Mouse (Mus musculus): ENCODE results near the gene Orm3. TPM values are rescaled to one million over a fixed set of nuclear protein-coding genes. Genes with fewer than 3 reads are reported as not detected.
"Not testable (repeated sequence)": the region's sequence is repeated elsewhere in the genome, so short reads cannot be mapped to it uniquely, and the experiment has no call there.

Orm3 gene
- not detected in 2 replicates for polyA plus RNA-seq (2015; fragmentation: Nextera tagmentation; extraction: Ambion mirVana)

- 84% methylated on average over 4 of the region's 4 CpGs for WGBS
- ATAC-seq, result no peak
- no peak within 1 kb of the TSS for H3K27ac ChIP-seq
- 0 out of 2 replicates have a peak, but pooled peaks cover 4% of the 10 kb centered on the region for H3K4me1 ChIP-seq (replicated peaks)
- no peaks in the 10 kb centered on the region for H3K27me3 ChIP-seq
- H3K36me3 ChIP-seq, result no peaks in the 10 kb centered on the region
- no peak within 1 kb of the TSS for H3K4me2 ChIP-seq (replicated peaks)
- no peak within 1 kb of the TSS for H3K4me3 ChIP-seq (replicated peaks)
- no peaks in the 10 kb centered on the region for H3K9me3 ChIP-seq
- H3K9ac ChIP-seq (replicated peaks), result no peak within 1 kb of the TSS
Observed at GRCm38 (mm10) chr4:63355877-63356665, at the start of gene Orm3. TSS of gene Orm3 (plus strand) at chr4:63356162.

GRCm38 (mm10) chr4:63307175-63308062, 48.5 kb upstream of the Orm3 start:
- Histone ChIP-seq H3K4me1 (replicated peaks) (0 out of 2 replicates have a peak, but pooled peaks cover 3% of the 10 kb centered on the region), H3K4me3 (replicated peaks) (no peak overlapping the region), H3K36me3 (no peaks in the 10 kb centered on the region), H3K4me2 (replicated peaks) (no peak overlapping the region), H3K9ac (replicated peaks) (no peak overlapping the region), H3K9me3 (no peaks in the 10 kb centered on the region), H3K27me3 (no peaks in the 10 kb centered on the region), H3K27ac (no peak overlapping the region)
- WGBS, result 35% methylated on average over 21 of the region's 21 CpGs
- ATAC-seq, result peak; percentile 81

GRCm38 (mm10) chr4:63308316-63308715, 47.6 kb upstream of the Orm3 start:
- H3K27me3 ChIP-seq, result no peaks in the 10 kb centered on the region
- H3K4me2 ChIP-seq (replicated peaks), result no peak overlapping the region
- H3K27ac ChIP-seq, result no peak overlapping the region
- H3K36me3 ChIP-seq, result no peaks in the 10 kb centered on the region
- H3K4me1 ChIP-seq (replicated peaks), result 0 out of 2 replicates have a peak, but pooled peaks cover 3% of the 10 kb centered on the region
- WGBS, result 86% methylated on average over 3 of the region's 3 CpGs
- no peak overlapping the region for H3K9ac ChIP-seq (replicated peaks)
- no peak for ATAC-seq
- no peaks in the 10 kb centered on the region for H3K9me3 ChIP-seq
- no peak overlapping the region for H3K4me3 ChIP-seq (replicated peaks)

GRCm38 (mm10) chr4:63310247-63310855, 45.6 kb upstream of the Orm3 start:
- Histone ChIP-seq H3K27ac (no peak overlapping the region), H3K4me3 (replicated peaks) (no peak overlapping the region), H3K36me3 (no peaks in the 10 kb centered on the region), H3K9me3 (no peaks in the 10 kb centered on the region), H3K9ac (replicated peaks) (no peak overlapping the region), H3K4me1 (replicated peaks) (0 out of 2 replicates have a peak, but pooled peaks cover 3% of the 10 kb centered on the region), H3K4me2 (replicated peaks) (no peak overlapping the region), H3K27me3 (no peaks in the 10 kb centered on the region)
- 74% methylated on average over 10 of the region's 10 CpGs for WGBS
- no peak for ATAC-seq

GRCm38 (mm10) chr4:63311426-63311825, 44.5 kb upstream of the Orm3 start:
- ATAC-seq, result no peak
- H3K27ac ChIP-seq, result no peak overlapping the region

GRCm38 (mm10) chr4:63314063-63314462, 41.9 kb upstream of the Orm3 start:
- no peak overlapping the region for H3K4me2 ChIP-seq (replicated peaks)
- H3K27me3 ChIP-seq, result no peaks in the 10 kb centered on the region
- H3K27ac ChIP-seq, result no peak overlapping the region
- ATAC-seq, result no peak
- H3K36me3 ChIP-seq, result no peaks in the 10 kb centered on the region
- no peak overlapping the region for H3K4me3 ChIP-seq (replicated peaks)
- H3K9ac ChIP-seq (replicated peaks), result no peak overlapping the region
- 82% methylated on average over 5 of the region's 5 CpGs for WGBS
- no peaks in the 10 kb centered on the region for H3K9me3 ChIP-seq
- H3K4me1 ChIP-seq (replicated peaks), result no peaks in the 10 kb centered on the region

More at GRCm38 (mm10) chr4:63311426-63311825, 44.5 kb upstream of the Orm3 start:
- Histone ChIP-seq H3K4me2 (replicated peaks) (no peak overlapping the region), H3K9me3 (no peaks in the 10 kb centered on the region), H3K27me3 (no peaks in the 10 kb centered on the region), H3K9ac (replicated peaks) (no peak overlapping the region), H3K36me3 (no peaks in the 10 kb centered on the region), H3K4me1 (replicated peaks) (0 out of 2 replicates have a peak, but pooled peaks cover 3% of the 10 kb centered on the region), H3K4me3 (replicated peaks) (no peak overlapping the region)
- WGBS, result 96% methylated on average over 7 of the region's 7 CpGs

GRCm38 (mm10) chr4:63316076-63316746, 39.8 kb upstream of the Orm3 start:
- H3K4me3 ChIP-seq (replicated peaks), result no peak overlapping the region
- H3K9ac ChIP-seq (replicated peaks), result no peak overlapping the region
- H3K36me3 ChIP-seq, result no peaks in the 10 kb centered on the region
- H3K27ac ChIP-seq, result no peak overlapping the region
- H3K4me1 ChIP-seq (replicated peaks), result no peaks in the 10 kb centered on the region
- H3K4me2 ChIP-seq (replicated peaks), result no peak overlapping the region
- ATAC-seq, result 0 out of 2 replicates have a peak, but pooled peaks have one; percentile 32
- H3K27me3 ChIP-seq, result no peaks in the 10 kb centered on the region
- no peaks in the 10 kb centered on the region for H3K9me3 ChIP-seq
- 69% methylated on average over 9 of the region's 9 CpGs for WGBS

- H3K9me3 ChIP-seq; H3K9ac ChIP-seq (replicated peaks); H3K27ac ChIP-seq; ATAC-seq; H3K36me3 ChIP-seq; H3K4me3 ChIP-seq (replicated peaks); H3K4me2 ChIP-seq (replicated peaks); H3K4me1 ChIP-seq (replicated peaks); H3K27me3 ChIP-seq: not testable (repeated sequence)
- WGBS, result 17% methylated on average over 3 of the region's 3 CpGs
Observed at GRCm38 (mm10) chr4:63319566-63319965, 36.4 kb upstream of the Orm3 start.

GRCm38 (mm10) chr4:63323275-63323815, 32.6 kb upstream of the Orm3 start:
- H3K9ac ChIP-seq (replicated peaks), result no peak overlapping the region
- no peak overlapping the region for H3K27ac ChIP-seq
- no peak overlapping the region for H3K4me3 ChIP-seq (replicated peaks)
- 0 out of 2 replicates have a peak, but pooled peaks cover 5% of the 10 kb centered on the region for H3K9me3 ChIP-seq
- no peaks in the 10 kb centered on the region for H3K27me3 ChIP-seq
- no peaks in the 10 kb centered on the region for H3K36me3 ChIP-seq
- H3K4me1 ChIP-seq (replicated peaks), result no peaks in the 10 kb centered on the region
- ATAC-seq, result no peak
- no peak overlapping the region for H3K4me2 ChIP-seq (replicated peaks)
- WGBS, result 84% methylated on average over 8 of the region's 8 CpGs

- no peak for ATAC-seq
- Histone ChIP-seq H3K4me2 (replicated peaks) (no peak overlapping the region), H3K36me3 (no peaks in the 10 kb centered on the region), H3K27me3 (no peaks in the 10 kb centered on the region), H3K4me3 (replicated peaks) (no peak overlapping the region), H3K27ac (no peak overlapping the region), H3K9me3 (no peaks in the 10 kb centered on the region), H3K9ac (replicated peaks) (no peak overlapping the region), H3K4me1 (replicated peaks) (no peaks in the 10 kb centered on the region)
- WGBS, result 97% methylated on average over 4 of the region's 4 CpGs
Observed at GRCm38 (mm10) chr4:63333403-63333802, 22.6 kb upstream of the Orm3 start.

- WGBS, result 71% methylated on average over 3 of the region's 3 CpGs
- Histone ChIP-seq H3K27me3 (no peaks in the 10 kb centered on the region), H3K36me3 (no peaks in the 10 kb centered on the region), H3K27ac (no peak overlapping the region), H3K4me1 (replicated peaks) (no peaks in the 10 kb centered on the region), H3K4me2 (replicated peaks) (no peak overlapping the region), H3K9me3 (no peaks in the 10 kb centered on the region), H3K9ac (replicated peaks) (no peak overlapping the region), H3K4me3 (replicated peaks) (no peak overlapping the region)
- no peak for ATAC-seq
Observed at GRCm38 (mm10) chr4:63338414-63339076, 17.4 kb upstream of the Orm3 start.

Measured in midbrain, embryonic 13.5 days (tissue).